Mouse (Mus musculus) embryo, embryonic 9.5 days (tissue): ENCODE measurements around the gene Adarb2.
"Not testable (repeated sequence)": the region's sequence is repeated elsewhere in the genome, so short reads cannot be mapped to it uniquely, and the experiment has no call there.

Experiments used
- DNase-seq: peaks from one replicate; pipeline ENCODE4 v3.0.0-alpha.2; 2017; ENCODE audit errors: extremely low spot score

Adarb2 gene

DNA sequence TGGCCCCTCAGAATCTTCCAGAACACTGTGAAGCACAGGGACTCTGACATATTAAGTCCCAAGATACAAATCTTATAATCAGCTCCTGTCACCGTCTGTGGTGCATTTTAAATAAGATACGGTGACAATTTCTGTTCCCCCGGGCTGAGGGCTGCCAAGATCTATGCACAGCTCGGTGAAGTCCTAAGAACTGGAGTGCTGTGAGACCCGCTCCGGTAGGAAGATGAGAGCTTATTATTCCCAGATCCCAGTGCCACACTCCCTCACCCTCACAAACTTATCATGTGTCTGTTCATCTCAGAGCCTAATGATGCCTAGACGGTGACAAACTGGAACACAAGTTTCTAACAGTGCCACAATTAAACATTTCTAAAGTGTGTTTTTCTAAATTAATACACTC lies 384.8 kb downstream of the Adarb2 start:
- no peak for DNase-seq

DNA sequence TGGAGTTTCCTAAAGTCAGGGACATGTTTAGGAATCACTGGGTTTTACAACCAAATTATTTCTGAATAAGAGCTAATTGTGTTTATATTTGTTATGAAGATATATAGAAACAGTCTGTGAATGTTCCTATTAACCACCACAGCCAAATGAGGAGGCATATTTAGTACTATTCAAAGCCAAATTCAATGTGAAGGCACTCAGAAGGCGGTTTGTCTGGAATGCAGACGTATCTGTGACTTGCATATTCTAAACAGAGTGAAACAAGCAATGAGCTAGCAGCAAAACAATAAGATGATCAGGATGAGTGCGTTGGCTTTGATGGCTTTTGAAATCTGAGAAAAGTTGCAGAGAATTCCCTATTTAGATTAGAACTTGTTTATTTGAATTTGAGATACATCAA lies 387.8 kb downstream of the Adarb2 start:
- no peak for DNase-seq

DNA sequence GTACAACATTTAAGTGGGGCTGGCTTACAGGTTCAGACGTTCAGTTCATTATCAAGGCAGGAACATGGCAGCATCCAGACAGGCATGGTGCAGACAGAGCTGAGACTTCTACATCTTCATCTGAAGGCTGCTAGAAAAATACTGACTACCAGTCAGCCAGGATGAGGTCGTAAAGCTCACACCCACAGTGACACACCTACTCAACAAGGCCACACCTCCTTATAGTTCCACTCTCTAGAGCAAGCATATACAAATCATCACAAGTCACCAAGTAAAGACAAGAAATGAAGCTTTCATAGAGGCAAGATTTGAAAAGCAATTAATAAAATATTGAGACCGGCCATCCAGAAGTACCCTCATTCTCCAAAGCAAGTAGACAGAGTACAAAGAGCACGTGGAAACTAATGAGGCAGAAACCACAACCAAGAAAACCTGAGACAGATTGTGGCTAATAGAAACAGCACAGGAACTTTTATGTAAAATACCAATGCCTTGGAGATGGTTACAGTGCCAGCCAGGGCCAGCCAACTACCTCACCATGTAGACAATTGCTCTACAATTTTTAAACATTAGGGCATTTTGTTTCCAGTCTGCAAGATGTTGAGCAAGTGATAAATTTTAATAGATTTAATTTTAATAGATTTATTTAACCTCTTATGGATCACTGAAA lies 394.4 kb downstream of the Adarb2 start:
- DNase-seq, result no peak

DNA sequence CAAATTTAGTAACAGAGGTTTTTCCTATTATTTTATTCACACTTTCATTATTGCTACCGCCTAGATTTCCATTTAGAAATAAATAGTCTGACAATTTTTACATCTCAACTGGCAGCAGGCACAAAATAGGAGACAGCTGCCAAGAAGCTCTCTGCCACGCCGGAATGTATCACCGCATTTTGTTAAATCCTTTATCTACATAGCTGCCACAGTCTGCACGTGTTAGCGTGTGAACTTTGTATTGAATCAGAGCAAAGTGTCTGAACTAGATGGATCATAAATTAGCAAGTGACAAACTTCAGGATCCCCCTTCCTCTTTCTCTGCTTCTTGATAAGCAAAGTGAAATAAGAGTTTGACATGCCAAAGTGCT lies 395.0 kb downstream of the Adarb2 start:
- DNase-seq, result no peak

DNA sequence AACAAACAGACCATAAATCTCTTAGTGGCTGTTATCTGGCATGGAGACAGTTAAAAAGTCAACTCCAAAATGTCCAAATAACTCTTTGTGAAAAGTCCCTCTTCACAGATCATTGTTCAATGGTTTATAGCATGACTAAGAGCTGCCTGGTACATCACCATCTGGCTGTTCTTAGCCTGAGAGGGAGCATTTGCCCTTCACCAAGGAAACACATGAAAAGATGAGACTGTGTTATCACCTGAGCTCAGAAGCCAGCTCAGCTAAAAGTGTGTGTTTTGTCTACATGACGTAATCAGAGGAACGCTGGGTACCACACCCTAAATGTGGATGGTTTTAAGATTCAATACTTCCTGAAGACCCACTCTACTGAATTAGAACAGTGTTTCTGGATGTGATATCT lies 403.0 kb downstream of the Adarb2 start:
- DNase-seq, result no peak

DNA sequence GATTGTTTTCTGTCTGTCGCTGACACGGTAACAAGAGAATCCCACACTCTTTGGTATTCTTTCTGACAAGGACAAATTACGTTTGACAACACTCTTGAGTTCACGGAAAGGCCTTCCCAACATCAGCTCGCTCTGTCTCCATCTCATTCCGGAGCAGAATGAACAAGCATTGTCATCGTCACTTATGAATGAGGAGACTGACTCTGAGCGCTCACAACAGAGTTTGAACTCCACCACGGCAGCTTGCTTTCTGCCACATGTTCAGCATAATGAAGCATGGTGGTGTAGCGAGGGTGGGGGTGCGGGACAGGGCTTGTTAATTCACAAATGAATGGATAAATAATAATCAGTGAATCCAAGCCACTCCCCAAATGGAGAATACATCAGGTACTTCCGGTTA lies 405.4 kb downstream of the Adarb2 start:
- no peak for DNase-seq

DNA sequence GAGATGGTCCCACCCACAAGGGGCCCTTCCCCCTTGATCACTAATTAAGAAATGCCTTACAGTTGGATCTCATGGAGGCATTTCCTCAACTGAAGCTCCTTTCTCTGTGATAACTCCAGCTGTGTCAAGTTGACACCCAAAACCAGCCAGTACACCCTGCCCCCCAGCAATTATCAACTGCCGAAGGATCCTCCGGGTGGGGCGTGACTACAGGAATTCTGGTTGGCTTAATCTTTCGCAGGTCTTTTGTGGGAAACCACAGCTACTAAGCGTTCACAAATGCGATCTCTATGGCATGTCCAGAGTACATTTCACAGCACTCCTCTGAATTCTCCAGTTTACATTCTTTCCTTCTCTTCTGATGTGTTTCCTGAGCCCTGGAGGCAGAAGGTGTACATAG lies 406.3 kb downstream of the Adarb2 start:
- not testable (repeated sequence) for DNase-seq

DNA sequence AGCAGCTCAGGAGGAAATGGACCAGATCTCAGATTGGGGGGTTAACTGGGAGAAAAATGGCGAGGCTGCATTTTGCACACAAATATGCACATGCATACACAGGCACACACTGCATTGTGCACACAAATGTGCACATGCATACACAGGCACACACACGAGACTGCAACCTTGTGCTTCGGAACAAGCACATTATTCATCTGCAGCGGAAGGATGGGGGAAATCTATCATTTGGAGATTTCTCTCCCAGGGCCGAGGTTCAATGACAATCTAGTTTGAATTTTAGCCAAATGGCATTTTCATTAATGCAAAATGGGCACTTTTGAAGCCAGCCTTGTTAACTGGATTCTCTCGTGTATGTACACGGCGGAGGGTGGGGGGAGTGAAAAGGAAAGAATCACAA lies 408.3 kb downstream of the Adarb2 start:
- DNase-seq, result no peak

DNA sequence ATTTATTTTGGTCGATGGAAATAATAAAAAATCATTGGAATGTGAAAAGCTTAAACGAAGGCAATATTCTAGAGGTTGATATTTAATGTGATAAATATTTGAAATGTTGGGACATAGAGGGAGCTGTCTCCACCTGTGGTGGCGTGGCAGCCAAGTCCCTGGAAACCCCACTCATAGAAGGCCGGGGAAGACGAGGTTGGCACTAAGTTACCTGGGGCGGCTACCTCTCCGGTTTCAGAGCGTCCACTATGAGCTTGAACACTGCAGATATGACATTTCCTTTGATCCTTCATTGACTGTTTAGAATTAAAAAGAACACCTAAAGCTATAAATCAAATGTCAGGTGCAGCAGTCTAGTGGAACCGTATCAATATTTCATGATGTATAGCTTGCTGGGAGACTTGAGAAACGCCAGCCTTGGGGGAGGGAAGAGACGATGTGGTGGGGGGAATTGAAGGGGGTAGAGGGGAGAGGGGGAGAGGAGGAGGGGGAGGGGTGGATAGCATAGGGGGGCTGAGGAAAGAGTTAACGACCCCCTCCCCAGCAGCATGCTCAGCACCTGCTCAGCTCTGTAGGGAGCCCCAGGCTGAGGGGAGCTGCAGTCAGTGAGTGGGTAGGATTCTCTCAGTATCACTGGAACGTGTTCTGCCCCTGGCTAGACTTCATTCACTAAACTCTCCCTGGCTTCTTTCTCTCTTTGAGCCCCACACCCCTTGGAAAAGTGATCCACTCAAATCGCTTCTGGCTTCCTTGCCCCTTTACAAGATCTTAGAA lies 410.1 kb downstream of the Adarb2 start:
- DNase-seq, result no peak

DNA sequence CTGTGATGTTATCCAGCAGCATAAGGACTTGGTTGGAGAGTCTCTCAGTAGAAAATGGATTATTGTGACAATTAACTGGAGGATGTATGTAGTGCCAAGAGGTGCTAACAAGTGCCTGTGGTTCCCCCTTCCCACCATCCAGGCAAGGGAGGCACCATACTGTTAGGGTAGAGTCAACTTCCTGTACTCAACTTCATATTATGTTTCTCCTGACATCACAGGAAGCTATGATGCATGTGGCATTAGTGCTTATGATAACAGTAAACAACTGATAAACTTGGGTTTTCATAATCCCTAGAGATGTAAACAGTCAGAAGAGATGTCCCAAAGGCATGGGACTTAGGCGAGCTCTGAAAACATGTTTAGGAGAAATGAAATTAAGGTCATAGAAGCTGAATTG lies 414.0 kb downstream of the Adarb2 start:
- no peak for DNase-seq

DNA sequence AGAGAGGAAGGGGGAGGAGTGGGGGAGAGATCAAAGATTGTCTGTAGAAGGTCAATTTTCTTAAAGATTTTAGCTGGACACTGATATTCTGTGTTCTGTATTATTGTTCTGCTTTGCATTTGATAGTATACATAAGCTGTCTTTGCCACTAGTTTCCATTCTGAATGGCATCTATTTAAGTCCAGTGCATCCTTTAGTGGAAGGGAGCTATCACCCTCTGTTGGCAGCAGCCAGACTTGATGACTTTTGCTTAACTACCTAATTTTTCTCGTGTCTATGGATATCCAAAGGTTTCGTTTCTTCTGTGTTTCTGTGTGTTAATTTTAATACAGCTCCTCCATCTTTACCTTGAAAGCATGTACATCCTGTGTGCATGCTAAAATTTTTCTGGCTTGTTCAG lies 419.6 kb downstream of the Adarb2 start:
- DNase-seq, result no peak

DNA sequence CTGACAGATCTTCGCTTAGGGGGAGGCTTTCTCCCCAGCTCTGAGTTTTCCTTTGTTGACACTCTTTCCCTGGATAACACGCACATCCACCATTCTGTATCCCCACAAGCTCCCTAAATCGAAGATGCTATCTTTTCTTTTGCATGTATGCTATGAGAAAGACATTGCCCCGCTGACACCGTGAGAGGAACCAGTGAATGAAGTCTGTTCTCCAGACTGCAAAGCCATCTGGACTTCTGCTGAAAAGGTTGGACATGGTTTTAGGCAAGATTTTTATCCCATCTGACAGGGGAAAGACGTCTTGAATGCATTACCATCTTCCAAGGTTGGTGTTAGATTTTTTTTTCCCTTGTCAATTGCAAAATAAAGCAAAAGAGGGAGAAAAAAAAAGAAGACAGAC lies 426.9 kb downstream of the Adarb2 start:
- no peak for DNase-seq

DNA sequence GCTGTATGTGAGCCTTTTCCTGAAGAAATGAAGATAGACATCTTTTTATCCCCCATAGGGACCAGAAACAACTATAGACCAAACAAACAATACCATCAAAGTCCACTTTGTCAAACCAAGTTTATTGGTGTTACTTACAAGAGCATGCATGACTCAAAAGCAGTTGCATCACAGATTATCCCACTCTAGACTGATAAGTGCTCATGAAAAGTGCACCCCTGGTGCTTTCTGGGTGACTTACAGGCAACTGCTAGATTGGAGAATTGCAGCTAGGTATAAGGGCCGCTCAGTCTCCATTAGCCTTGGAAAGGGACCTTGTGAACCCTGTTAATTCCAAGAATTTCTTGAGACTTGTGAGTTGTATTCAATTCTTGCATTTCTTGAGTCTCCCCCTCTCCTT lies 429.0 kb downstream of the Adarb2 start:
- no peak for DNase-seq

DNA sequence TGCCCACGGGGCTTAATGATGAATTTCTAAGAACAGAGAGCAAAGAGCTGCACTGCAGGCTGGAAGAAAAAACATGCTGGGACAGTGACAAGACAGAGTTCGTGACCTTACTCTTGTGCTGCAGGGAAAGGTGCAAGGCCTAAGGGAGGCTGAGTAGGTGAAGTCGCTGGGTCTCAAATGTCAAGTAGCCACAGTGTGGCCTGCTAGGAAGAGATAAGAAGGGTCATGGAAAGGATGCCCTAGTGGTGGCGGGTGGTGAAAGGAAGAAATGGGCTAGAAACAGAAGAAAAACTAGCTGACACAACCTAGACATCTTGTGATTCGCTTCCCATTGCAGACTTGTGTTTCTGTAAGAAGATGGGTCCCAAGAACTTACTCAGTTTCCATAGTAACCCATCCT lies 429.4 kb downstream of the Adarb2 start:
- DNase-seq, result peak; percentile 8

DNA sequence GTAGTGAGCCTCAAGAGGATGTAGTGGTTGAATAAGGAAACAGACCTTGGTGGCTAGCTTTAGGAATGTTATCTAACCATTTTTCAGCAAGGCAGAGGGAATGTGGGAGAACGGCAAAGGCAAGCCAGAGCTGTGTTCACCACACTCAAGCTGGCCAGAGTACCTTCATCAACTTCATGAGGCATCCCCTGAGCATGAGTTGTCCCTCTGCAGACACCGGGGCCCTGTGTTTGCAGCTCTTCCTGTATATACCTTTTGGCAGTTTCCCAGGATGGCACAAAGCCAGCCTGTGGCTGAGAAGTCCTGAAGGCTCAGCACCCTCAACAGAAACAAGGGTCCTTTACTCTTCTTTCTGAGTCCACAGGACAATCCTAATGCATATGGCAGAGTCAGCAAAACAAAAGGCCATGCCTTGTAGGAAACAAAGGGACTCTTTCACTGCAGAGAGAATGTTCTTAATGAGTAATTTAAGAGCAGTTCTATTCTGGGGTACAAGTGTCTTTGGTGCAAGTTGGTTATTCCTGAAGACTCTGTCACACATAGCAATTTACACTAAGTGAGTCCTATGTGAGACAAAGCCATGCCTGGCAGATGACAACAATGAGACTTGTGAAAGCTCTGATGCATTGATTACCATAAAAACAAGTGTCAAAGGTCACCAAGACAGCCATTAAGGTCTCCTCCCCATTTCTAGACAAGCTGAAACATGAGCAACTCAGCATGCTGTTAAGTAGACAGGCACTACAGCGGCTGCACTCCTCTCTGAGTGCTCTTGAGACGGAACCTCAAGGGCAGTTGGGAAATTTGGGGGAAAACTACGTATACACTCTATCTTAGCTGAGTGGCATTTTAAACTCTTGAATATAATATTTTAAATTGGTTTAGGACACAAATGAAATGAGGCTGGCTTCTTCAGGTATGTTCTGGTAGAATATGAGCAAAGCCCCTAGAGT lies 431.0 kb downstream of the Adarb2 start:
- no peak for DNase-seq

DNA sequence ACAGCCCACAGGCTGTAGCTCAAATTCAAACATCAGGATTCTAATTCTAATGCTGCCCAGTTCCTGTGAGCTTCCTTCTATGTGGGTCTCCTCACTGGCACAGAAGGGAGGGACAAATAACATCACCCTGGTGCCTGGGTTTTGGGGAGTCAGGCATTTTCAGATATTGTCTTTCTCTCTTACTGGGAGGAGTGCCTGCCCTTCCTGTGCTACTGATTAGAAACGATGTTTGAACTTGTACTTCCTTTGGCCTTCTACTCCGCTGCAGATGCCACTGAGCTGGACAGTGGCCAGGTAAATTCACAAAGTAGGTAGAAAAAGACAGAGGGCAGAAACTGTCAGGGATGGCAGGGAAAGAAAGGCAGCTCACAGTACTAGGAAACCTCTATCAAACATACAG lies 439.4 kb downstream of the Adarb2 start:
- no peak for DNase-seq

DNA sequence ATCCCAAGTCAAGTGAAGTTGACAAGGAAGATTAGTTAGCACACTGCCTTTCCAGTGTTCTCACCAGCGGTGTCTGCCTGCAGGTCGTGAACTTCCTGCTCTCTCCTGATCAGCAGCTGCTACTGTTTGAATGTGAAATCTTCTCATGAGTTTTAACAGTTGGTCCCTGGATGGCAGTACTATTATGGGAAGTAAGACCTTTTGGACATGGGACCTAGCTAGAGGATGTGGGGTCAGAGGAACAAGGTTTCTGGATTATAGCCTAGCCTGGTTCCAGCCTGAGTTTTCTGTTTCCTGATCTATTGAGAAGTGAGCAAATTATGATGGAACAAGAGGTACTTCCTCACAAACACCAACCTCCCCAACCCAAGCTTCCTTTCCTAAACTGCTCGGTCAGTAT lies 441.3 kb downstream of the Adarb2 start:
- no peak for DNase-seq

DNA sequence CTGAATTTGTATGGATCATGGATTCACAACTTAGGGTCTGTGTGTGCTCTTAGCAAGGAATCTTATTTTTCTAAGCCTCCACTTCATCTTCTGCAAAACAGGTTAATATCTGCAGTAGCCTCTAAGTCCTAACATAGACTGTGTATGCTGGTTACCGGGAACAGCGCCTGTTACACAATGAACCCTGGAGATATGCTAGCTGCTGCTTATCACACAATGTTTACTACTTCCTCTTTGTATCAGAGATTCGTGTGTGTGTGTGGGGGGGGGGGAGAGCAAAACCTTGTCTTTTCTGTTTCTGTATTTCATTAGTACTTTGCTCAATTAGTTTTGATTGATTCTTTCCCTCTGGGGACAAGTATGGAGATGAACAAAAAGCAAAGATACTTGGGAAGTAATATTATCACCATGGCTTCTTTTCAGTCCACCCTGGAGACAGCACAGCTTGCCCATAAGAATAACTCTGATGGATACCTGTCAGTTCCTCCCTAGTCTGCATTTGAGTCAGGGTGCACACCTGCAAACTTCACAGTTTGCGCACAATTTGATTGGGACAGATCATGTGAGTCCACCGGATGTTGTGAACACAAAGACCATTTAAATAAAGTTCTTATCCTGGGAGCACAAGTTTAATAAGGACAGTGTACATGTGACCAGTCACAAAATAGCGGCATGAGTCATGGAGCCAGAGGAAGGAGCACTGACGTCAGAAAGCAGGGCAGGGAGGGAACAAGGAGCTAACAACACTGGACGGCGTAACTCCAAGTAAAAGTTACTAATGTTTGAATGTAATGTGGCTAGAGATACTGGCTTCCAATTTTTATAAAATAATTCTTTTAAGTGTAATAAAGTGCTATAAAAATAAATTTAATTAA lies 442.4 kb downstream of the Adarb2 start:
- no peak for DNase-seq

DNA sequence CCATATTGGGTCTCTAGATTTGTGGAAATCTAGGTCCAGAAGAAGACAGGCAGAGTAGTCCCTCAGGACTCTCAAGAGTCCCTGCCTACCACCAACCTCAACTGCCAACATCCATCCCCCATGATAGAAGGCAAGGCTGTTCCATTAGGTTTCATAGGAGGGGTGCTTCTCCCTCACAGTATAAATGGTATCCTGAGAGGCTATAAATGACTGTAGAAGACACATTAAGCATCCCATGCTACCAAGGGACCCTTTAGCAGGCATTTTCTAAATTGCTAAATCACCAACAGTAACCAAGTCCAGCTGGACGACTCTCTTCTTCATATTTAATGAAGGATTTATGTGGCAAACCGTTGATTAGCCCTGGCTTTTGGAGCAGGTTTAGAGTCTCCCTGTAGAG lies 446.6 kb downstream of the Adarb2 start:
- DNase-seq, result no peak

DNA sequence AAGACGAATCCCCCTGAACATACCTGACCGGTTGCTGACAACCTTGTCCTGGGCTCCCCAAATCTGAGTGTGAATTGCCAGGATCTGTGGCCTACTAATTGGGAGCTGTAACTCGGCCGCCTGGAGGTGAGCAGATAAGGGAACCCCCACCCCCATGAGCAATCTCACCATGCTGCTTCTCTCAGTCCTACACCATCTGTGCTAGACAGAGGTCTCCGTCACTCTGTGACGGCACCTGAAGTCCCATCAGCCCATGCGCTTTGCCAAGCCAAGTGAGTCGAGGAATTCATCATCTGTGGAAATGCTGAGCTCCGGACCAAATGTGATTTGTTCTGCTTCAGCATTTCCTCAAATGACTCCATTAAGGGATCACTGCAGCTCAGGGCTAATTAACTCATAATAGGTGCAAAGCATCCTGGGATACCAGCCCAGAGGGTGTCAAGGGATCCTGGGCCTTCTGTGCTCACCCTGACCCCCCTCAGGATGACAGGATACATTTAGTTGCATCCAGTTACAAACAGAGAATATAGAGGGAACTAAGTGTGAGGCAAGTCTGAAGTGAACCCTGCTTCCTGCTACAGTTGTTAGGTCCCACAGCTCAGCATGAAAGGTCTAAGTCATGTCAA lies 462.1 kb downstream of the Adarb2 start:
- no peak for DNase-seq

DNA sequence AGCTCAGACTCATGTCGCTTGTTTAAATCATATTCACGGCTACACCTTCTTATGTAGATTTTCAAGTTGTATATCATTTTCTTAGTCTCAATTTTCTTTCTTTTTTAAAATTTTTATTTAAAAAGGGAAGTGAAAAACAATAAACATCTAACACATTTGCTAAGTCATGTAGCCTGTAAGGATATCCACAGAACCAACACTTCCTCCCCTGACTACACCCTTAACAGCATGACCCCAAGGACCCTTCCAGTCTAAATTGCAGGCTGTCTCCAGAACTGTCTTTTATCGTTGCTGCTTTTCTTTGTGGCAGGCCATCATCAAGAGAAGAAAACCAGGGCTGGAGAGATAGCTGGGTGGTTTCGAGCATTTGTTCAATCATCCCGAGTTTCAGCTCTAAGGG lies 474.5 kb downstream of the Adarb2 start:
- DNase-seq, result no peak
